Mouse (Mus musculus): ENCODE measurements around the gene Vmn2r81.
"Not testable (repeated sequence)": the region's sequence is repeated elsewhere in the genome, so short reads cannot be mapped to it uniquely, and the experiment has no call there.

The Vmn2r81 gene

GRCm38 (mm10) chr10:79247392-79247791 is at the start of gene Vmn2r81:
Gene Vmn2r81, plus strand, starts transcription at chr10:79247692.
- ATAC-seq (ENCODE audit: low TSS enrichment), result not testable (repeated sequence)

GRCm38 (mm10) chr10:79199973-79200372 is 47.5 kb upstream of the Vmn2r81 start:
- not testable (repeated sequence) for ATAC-seq (ENCODE audit: low TSS enrichment)

GRCm38 (mm10) chr10:79220432-79220831 is 27.1 kb upstream of the Vmn2r81 start:
- no peak for ATAC-seq (ENCODE audit: low TSS enrichment)

- no peak for ATAC-seq (ENCODE audit: low TSS enrichment)
These were observed 25.9 kb upstream of the Vmn2r81 start for GRCm38 (mm10) chr10:79221606-79222005.

- ATAC-seq (ENCODE audit: low TSS enrichment), result no peak
These were observed 25.3 kb upstream of the Vmn2r81 start for GRCm38 (mm10) chr10:79222214-79222613.

DNA sequence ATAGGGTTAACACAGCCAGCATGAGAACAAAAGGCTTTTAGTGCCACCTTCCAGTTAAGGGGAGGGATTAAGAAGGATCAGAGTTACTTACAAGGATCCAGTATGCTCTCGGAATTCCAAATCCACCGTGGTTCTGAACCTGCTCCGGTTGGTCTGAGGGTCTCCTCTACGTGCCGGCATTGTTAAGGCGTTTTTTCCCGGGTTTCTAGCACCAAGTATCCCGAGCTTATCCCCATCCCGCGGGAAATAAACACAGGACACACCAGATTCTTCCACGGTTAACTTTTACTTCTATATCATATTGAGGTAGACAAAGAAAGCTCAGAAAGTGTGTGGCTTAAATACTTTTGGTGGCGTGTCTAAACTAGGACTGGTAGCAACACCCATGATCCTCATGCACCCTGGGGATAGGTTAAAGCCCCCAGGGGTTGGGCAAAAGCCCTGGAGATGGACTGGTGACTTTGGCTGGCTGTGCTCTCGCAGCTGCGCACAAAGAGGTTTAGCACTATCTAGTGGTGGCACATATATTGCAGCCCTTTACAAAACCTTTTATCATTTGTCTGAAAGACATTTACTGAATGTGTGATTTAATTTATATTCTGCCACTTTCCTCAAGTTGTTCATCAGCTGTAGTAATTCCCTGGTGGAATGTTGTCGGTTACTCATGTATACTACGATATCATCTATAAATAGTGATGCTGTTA is 74.7 kb downstream of the Vmn2r81 start:
- ATAC-seq (ENCODE audit: low TSS enrichment), result not testable (repeated sequence)

DNA sequence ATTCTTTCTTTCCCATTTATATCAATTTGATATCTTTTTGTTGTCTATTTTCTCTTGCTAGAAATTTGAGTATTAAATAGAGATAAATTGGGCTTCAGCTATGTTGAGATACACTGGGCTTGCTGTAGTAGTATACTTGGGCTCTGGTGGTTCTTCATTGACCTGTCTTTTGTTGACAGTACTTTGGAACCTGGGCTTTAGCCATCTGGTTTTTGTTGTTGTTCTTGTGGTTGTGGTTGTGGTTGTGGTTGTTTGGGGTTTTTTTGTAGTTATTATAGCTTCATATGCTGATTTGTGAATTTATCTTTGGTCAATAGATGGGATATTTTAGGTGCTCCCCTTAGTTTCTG is 75.2 kb downstream of the Vmn2r81 start:
- ATAC-seq (ENCODE audit: low TSS enrichment), result no peak
